Mouse (Mus musculus) stomach, embryonic 14.5 days (tissue): ENCODE measurements around the gene Mycl. TPM values are rescaled to one million over a fixed set of nuclear protein-coding genes. Genes with fewer than 3 reads are reported as not detected.
A peak's percentile ranks its signal among the peaks of the same experiment; 100 is the strongest.

Experiments
- ATAC-seq: fragments of 200-750 bp; cut with Nextera tagmentation; 2 replicates; pipeline ENCODE4 v1.8.0; 2017; ENCODE audit warnings: low read depth, moderate TSS enrichment; ENCODE audit not compliant: insufficient number of reproducible peaks, insufficient read depth, low FRiP score
- H3K27ac ChIP-seq: fragments of 300-500 bp; sonication (generic); 2 replicates; pipeline ENCODE4 v1.5.1; 2014; ENCODE audit warnings: mild to moderate bottlenecking, low read length, moderate library complexity, mixed read lengths
- H3K27me3 ChIP-seq: fragments of 300-500 bp; sonication (generic); 2 replicates; pipeline ENCODE4 v1.6.1; 2014; ENCODE audit warnings: low read length, control low read depth, mixed read lengths; ENCODE audit not compliant: control insufficient read depth, insufficient read depth
- H3K36me3 ChIP-seq: fragments of 300-500 bp; sonication (generic); 2 replicates; pipeline ENCODE4 v1.6.1; 2014; ENCODE audit warnings: mild to moderate bottlenecking, control low read depth, low read length, moderate library complexity, mixed read lengths; ENCODE audit not compliant: control insufficient read depth, insufficient read depth
- H3K4me1 ChIP-seq: fragments of 300-500 bp; sonication (generic); 2 replicates; pipeline ENCODE4 v1.6.1; 2014; ENCODE audit warnings: low read length, control low read depth, mixed read lengths; ENCODE audit not compliant: control insufficient read depth, insufficient read depth
- H3K4me2 ChIP-seq: fragments of 300-500 bp; sonication (generic); replicated peaks from 2 replicates; pipeline ENCODE4 v1.6.1; 2014; ENCODE audit warnings: low read depth, low read length, control low read depth
- H3K4me3 ChIP-seq: fragments of 300-500 bp; sonication (generic); 2 replicates; pipeline ENCODE4 v1.5.1; 2014; ENCODE audit warnings: low read depth, low read length, control low read depth
- H3K9ac ChIP-seq: fragments of 300-500 bp; sonication (generic); replicated peaks from 2 replicates; pipeline ENCODE4 v1.6.1; 2014; ENCODE audit warnings: low read depth, mild to moderate bottlenecking, control low read depth, low read length, moderate library complexity, mixed read lengths
- H3K9me3 ChIP-seq: fragments of 300-500 bp; sonication (generic); 2 replicates; pipeline ENCODE4 v1.6.1; 2016; ENCODE audit warnings: low read depth, low read length, control low read depth; ENCODE audit not compliant: control insufficient read depth
- WGBS: fragments of 180-500 bp; shearing (Covaris S2); extraction: QIAGEN DNeasy Blood & Tissue Kit; methylation state at CpG from one replicate; pipeline ENCODE4 v1.1.7; 2014; 5-methylcytosine and 5-hydroxymethylcytosine counted together
- polyA plus RNA-seq: library from polyadenylated mRNA; unstranded; fragments of >200 nt; fragmentation: Nextera tagmentation; extraction: Ambion mirVana; gene quantifications from 2 replicates; pipeline ENCODE4 v1.2.1, GENCODE M21; 2014

Gene Mycl
- 26.9 and 30.4 TPM in 2 replicates for polyA plus RNA-seq

- Histone ChIP-seq H3K9me3 (no peaks in the 10 kb centered on the region), H3K36me3 (0 out of 2 replicates have a peak, but pooled peaks cover under 1% of the 10 kb centered on the region), H3K27me3 (no peaks in the 10 kb centered on the region; the same call in 1 of the 2 replicates), H3K4me2 (peak within 1 kb of the TSS; percentile 66), H3K4me3 (peak within 1 kb of the TSS; percentile 81), H3K27ac (peak within 1 kb of the TSS; percentile 90), H3K9ac (peak within 1 kb of the TSS; percentile 69), H3K4me1 (peaks cover 3% of the 10 kb centered on the region; the same call in 1 of the 2 replicates)
- ATAC-seq, result peak; percentile 91
- under 1% methylated on average over 61 of the region's 69 CpGs for WGBS
Observed at GRCm38 (mm10) chr4:122995404-122996220, at the start of gene Mycl. Mycl (plus strand) TSS chr4:122995652.

DNA sequence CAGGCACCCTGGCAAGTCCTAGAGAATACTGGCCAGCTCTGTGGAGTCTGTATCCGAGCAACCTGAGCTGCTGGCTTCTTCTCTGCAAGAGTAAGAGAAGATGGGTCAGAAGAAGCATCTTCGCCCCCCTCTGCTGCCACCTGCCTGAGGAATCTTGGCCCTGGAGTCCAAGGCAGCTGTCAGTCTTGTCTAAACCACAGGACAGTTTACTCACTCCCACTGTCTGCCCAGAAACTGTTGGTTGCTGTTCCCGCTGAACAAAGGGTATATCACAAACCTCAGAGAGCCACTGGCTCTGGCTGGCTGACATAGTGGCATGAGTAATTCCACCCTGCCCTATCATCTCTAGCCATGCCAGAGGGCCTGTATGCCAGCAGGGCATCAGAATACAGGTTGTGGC lies 48.2 kb upstream of the Mycl start:
- H3K27ac ChIP-seq, result no peak overlapping the region
- no peak overlapping the region for H3K4me3 ChIP-seq
- no peak overlapping the region for H3K9ac ChIP-seq
- no peaks in the 10 kb centered on the region for H3K4me1 ChIP-seq
- H3K36me3 ChIP-seq, result no peaks in the 10 kb centered on the region
- no peak overlapping the region for H3K4me2 ChIP-seq
- H3K27me3 ChIP-seq, result no peaks in the 10 kb centered on the region
- no peaks in the 10 kb centered on the region for H3K9me3 ChIP-seq
- WGBS, result 82% methylated on average over 3 of the region's 3 CpGs
- no peak for ATAC-seq

DNA sequence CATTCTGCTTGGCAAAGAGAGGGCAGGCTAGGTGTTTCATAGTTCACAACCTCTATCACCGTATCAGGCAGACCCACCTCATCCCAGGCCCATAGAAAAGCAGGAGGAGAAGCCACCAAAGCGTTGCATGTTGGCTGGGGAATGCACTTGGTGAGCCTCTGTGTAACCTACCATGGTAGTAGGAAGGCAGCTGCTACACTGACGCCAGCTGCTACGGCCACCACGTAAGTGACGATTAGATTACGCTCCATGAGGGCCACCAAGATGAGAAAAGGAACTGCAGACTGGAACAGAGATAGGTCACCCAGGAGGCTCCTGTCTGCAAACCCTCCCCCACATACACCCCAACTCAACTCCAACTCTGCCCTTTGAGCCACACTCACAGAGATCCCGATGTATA lies 46.4 kb upstream of the Mycl start:
- Histone ChIP-seq H3K4me2 (no peak overlapping the region), H3K4me1 (no peaks in the 10 kb centered on the region), H3K9me3 (no peaks in the 10 kb centered on the region), H3K9ac (no peak overlapping the region), H3K27me3 (no peaks in the 10 kb centered on the region), H3K36me3 (no peaks in the 10 kb centered on the region), H3K27ac (no peak overlapping the region), H3K4me3 (no peak overlapping the region)
- no peak for ATAC-seq
- 92% methylated on average over 8 of the region's 8 CpGs for WGBS

DNA sequence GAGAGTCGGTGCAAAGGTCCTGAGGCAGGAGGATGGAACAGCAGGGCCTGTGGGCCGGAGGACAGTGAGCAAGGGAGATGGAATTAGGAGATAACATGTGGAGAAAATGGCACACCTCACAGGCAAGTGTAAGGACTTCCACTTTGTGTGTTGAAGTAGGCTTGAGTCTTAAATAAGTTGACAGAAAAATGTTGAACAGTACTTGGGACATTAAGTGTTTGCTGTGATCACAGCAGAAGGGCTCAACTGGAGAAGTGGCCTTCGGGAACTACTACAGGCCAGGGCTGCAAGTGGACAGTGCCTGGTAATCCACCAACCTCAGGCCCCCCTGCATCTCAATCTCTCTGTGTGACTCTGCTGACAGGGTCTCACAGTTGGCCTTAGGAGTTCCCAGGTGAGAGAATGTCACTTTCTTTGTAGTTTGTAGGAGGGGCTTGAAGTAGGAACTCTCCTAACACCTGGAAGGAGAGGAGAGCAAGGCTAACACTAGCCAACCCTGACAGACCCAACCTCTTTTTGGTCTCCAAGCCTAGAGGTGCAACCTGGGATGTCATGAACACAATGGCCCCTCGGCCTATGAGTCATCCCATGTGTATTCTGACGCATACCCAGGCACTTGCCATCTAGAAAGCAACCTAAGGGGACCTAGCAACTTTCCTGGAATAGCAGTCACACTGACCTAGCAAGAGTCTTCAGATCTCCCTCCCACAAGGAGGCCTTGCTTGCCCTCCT lies 40.6 kb upstream of the Mycl start:
- no peaks in the 10 kb centered on the region for H3K9me3 ChIP-seq
- peak overlapping the region; percentile 35; the same call in 1 of the 2 replicates for H3K27ac ChIP-seq
- H3K9ac ChIP-seq, result no peak overlapping the region
- H3K4me1 ChIP-seq, result peaks cover 13% of the 10 kb centered on the region
- no peaks in the 10 kb centered on the region for H3K27me3 ChIP-seq
- 55% methylated on average over 5 of the region's 5 CpGs for WGBS
- H3K4me2 ChIP-seq, result peak overlapping the region; percentile 33
- no peaks in the 10 kb centered on the region for H3K36me3 ChIP-seq
- ATAC-seq, result no peak; the same call in 1 of the 2 replicates
- H3K4me3 ChIP-seq, result no peak overlapping the region

GRCm38 (mm10) chr4:122955412-122956136 lies 39.9 kb upstream of the Mycl start:
- Histone ChIP-seq H3K9me3 (no peaks in the 10 kb centered on the region), H3K4me2 (peak overlapping the region; percentile 33), H3K27me3 (no peaks in the 10 kb centered on the region), H3K36me3 (no peaks in the 10 kb centered on the region), H3K4me1 (peaks cover 16% of the 10 kb centered on the region), H3K4me3 (peak overlapping the region; percentile 14; the same call in 1 of the 2 replicates), H3K27ac (peak overlapping the region; percentile 35; the same call in 1 of the 2 replicates), H3K9ac (peak overlapping the region; percentile 36)
- ATAC-seq, result peak; percentile 94
- 8% methylated on average over 17 of the region's 17 CpGs for WGBS

GRCm38 (mm10) chr4:122956301-122956700 lies 39.2 kb upstream of the Mycl start:
- Histone ChIP-seq H3K36me3 (no peaks in the 10 kb centered on the region), H3K27me3 (no peaks in the 10 kb centered on the region), H3K4me1 (peaks cover 16% of the 10 kb centered on the region), H3K4me2 (no peak overlapping the region), H3K27ac (no peak overlapping the region), H3K4me3 (no peak overlapping the region), H3K9ac (no peak overlapping the region), H3K9me3 (no peaks in the 10 kb centered on the region)
- no peak for ATAC-seq
- WGBS, result 81% methylated on average over 5 of the region's 6 CpGs

DNA sequence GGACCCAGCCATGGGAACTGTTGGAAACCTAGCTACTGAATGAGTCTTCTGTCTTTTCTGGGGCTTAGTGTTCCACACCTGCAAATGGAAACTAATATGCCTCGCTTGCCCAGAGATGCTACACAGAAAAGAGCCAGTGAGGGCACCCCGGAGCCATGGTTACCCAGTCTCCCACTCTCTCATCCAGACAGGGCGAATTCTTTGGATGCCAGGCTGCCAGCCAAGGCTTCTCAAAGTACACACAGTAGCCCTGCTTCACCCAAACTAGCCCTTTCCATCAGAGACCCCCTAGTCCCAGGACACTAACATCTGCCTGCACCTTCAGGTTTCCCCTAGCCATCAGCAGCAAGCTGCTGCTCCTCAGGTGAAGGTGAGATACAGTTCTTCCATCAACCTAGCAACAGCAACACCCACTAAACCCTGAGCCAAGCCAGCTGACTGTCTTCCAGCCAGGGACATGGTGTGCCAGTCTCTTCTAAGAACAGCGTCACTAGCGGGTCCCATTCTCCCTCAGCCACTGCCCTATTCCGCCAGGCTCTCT lies 36.9 kb upstream of the Mycl start:
- Histone ChIP-seq H3K9me3 (no peaks in the 10 kb centered on the region), H3K27ac (no peak overlapping the region), H3K9ac (no peak overlapping the region), H3K4me1 (peaks cover 16% of the 10 kb centered on the region), H3K36me3 (no peaks in the 10 kb centered on the region), H3K4me3 (no peak overlapping the region), H3K27me3 (no peaks in the 10 kb centered on the region), H3K4me2 (no peak overlapping the region)
- 93% methylated on average over 6 of the region's 6 CpGs for WGBS
- no peak for ATAC-seq

DNA sequence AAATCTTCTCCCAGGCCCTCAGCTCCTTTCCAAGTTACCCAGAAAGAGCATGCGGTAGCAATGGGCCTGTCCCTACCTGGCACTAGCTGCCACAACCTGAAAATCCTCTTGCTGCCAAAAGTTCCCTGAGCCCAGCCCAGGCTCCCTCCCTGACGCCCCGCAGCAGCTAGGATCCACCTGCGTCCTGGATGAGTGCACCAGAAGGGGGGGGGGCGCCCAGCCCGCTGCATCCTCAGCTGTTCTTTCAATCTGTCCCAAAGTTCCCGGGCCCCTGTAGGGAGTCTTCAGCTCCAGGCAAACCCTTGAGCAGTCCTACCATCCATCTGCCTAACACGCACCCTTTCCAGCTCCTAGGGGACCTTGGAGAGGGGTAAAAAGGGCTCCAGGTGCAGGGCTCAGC lies 35.6 kb upstream of the Mycl start:
- ATAC-seq, result peak; percentile 16; the same call in 1 of the 2 replicates

More for the DNA sequence above, 35.6 kb upstream of the Mycl start:
- Histone ChIP-seq H3K36me3 (no peaks in the 10 kb centered on the region), H3K9ac (0 out of 2 replicates have a peak overlapping the region, but pooled peaks have one; percentile 38), H3K27ac (no peak overlapping the region), H3K4me1 (peaks cover 15% of the 10 kb centered on the region), H3K27me3 (no peaks in the 10 kb centered on the region), H3K4me3 (peak overlapping the region; percentile 57), H3K4me2 (peak overlapping the region; percentile 99), H3K9me3 (no peaks in the 10 kb centered on the region)
- WGBS, result 14% methylated on average over 8 of the region's 8 CpGs
